Mouse (Mus musculus): ENCODE results near the gene Lurap1. TPM values are rescaled to one million over a fixed set of nuclear protein-coding genes. Genes with fewer than 3 reads are reported as not detected.

Lurap1 gene
- polyA plus RNA-seq, 1 experiment from 2014 or later = 2.3 TPM

- ATAC-seq (ENCODE audit: insufficient number of reproducible peaks, low FRiP score) = no peak
- no peaks in the 10 kb centered on the region for H3K36me3 ChIP-seq
- 0 out of 2 replicates have a peak, but pooled peaks cover 6% of the 10 kb centered on the region for H3K27me3 ChIP-seq (replicated peaks)
- WGBS = 70% methylated on average over 7 of the region's 7 CpGs
- H3K4me1 ChIP-seq (replicated peaks) = peaks cover 24% of the 10 kb centered on the region
- no peak overlapping the region for H3K27ac ChIP-seq (ENCODE audit: poor library complexity, severe bottlenecking)
- H3K9me3 ChIP-seq (replicated peaks) = no peaks in the 10 kb centered on the region
- H3K4me3 ChIP-seq = no peak overlapping the region
- H3K4me2 ChIP-seq = no peak overlapping the region
- H3K9ac ChIP-seq = no peak overlapping the region
These were observed 10.2 kb downstream of the Lurap1 start for GRCm38 (mm10) chr4:116140801-116141574.

GRCm38 (mm10) chr4:116137421-116137996 lies 13.6 kb downstream of the Lurap1 start:
- Histone ChIP-seq H3K9ac (no peak overlapping the region), H3K4me3 (no peak overlapping the region), H3K9me3 (replicated peaks) (no peaks in the 10 kb centered on the region), H3K4me2 (no peak overlapping the region), H3K4me1 (replicated peaks) (peaks cover 13% of the 10 kb centered on the region), H3K27me3 (replicated peaks) (no peaks in the 10 kb centered on the region), H3K36me3 (no peaks in the 10 kb centered on the region), H3K27ac (ENCODE audit: poor library complexity, severe bottlenecking) (no peak overlapping the region)
- ATAC-seq (ENCODE audit: insufficient number of reproducible peaks, low FRiP score) = no peak; the same call in 1 of the 2 replicates
- 38% methylated on average over 13 of the region's 13 CpGs for WGBS

- H3K4me2 ChIP-seq = no peak overlapping the region
- H3K9ac ChIP-seq = no peak overlapping the region
- H3K4me3 ChIP-seq = no peak overlapping the region
- WGBS = 46% methylated on average over 2 of the region's 2 CpGs
- H3K27ac ChIP-seq (ENCODE audit: poor library complexity, severe bottlenecking) = no peak overlapping the region
- 0 out of 2 replicates have a peak, but pooled peaks cover 3% of the 10 kb centered on the region for H3K36me3 ChIP-seq
- no peaks in the 10 kb centered on the region for H3K9me3 ChIP-seq (replicated peaks)
- H3K27me3 ChIP-seq (replicated peaks) = no peaks in the 10 kb centered on the region
- H3K4me1 ChIP-seq (replicated peaks) = 0 out of 2 replicates have a peak, but pooled peaks cover 9% of the 10 kb centered on the region
- ATAC-seq (ENCODE audit: insufficient number of reproducible peaks, low FRiP score) = no peak
These were observed 16.1 kb downstream of the Lurap1 start for GRCm38 (mm10) chr4:116134990-116135389.

GRCm38 (mm10) chr4:116133126-116133525 lies 18.0 kb downstream of the Lurap1 start:
- no peaks in the 10 kb centered on the region for H3K9me3 ChIP-seq (replicated peaks)
- no peak overlapping the region for H3K4me3 ChIP-seq
- H3K27me3 ChIP-seq (replicated peaks) = no peaks in the 10 kb centered on the region
- 0 out of 2 replicates have a peak, but pooled peaks cover 9% of the 10 kb centered on the region for H3K4me1 ChIP-seq (replicated peaks)
- H3K27ac ChIP-seq (ENCODE audit: poor library complexity, severe bottlenecking) = no peak overlapping the region
- 0 out of 2 replicates have a peak, but pooled peaks cover 3% of the 10 kb centered on the region for H3K36me3 ChIP-seq
- no peak overlapping the region for H3K4me2 ChIP-seq
- ATAC-seq (ENCODE audit: insufficient number of reproducible peaks, low FRiP score) = no peak
- H3K9ac ChIP-seq = no peak overlapping the region
- 79% methylated on average over 4 of the region's 4 CpGs for WGBS

- H3K27ac ChIP-seq (ENCODE audit: poor library complexity, severe bottlenecking) = no peak overlapping the region
- no peak for ATAC-seq (ENCODE audit: insufficient number of reproducible peaks, low FRiP score)
- H3K4me3 ChIP-seq = no peak overlapping the region
- H3K27me3 ChIP-seq (replicated peaks) = no peaks in the 10 kb centered on the region
- H3K4me2 ChIP-seq = no peak overlapping the region
- H3K9ac ChIP-seq = no peak overlapping the region
- no peaks in the 10 kb centered on the region for H3K9me3 ChIP-seq (replicated peaks)
- WGBS = 76% methylated on average over 6 of the region's 6 CpGs
- H3K4me1 ChIP-seq (replicated peaks) = peaks cover 8% of the 10 kb centered on the region
- H3K36me3 ChIP-seq = 0 out of 2 replicates have a peak, but pooled peaks cover 3% of the 10 kb centered on the region
These were observed 23.2 kb downstream of the Lurap1 start for GRCm38 (mm10) chr4:116127956-116128355.

- H3K9me3 ChIP-seq (replicated peaks) = no peaks in the 10 kb centered on the region
- H3K36me3 ChIP-seq = no peaks in the 10 kb centered on the region
- H3K4me2 ChIP-seq = no peak overlapping the region
- peaks cover 14% of the 10 kb centered on the region for H3K4me1 ChIP-seq (replicated peaks)
- ATAC-seq (ENCODE audit: insufficient number of reproducible peaks, low FRiP score) = no peak
- WGBS = 82% methylated on average over 4 of the region's 4 CpGs
- H3K27ac ChIP-seq (ENCODE audit: poor library complexity, severe bottlenecking) = no peak overlapping the region
- no peak overlapping the region for H3K9ac ChIP-seq
- no peak overlapping the region for H3K4me3 ChIP-seq
- H3K27me3 ChIP-seq (replicated peaks) = no peaks in the 10 kb centered on the region
These were observed 25.2 kb downstream of the Lurap1 start for GRCm38 (mm10) chr4:116125803-116126386.

GRCm38 (mm10) chr4:116123602-116124519 lies 27.3 kb downstream of the Lurap1 start, which contains the start of the genes Rad54l and Pomgnt1:
TSS of gene Rad54l (minus strand) at chr4:116123690.
TSS of gene Pomgnt1 (plus strand) at chr4:116123840.
- peak within 1 kb of the TSS; percentile 84 for H3K4me2 ChIP-seq
- peak; percentile 93 for ATAC-seq (ENCODE audit: insufficient number of reproducible peaks, low FRiP score)
- H3K27ac ChIP-seq (ENCODE audit: poor library complexity, severe bottlenecking) = peak within 1 kb of the TSS; percentile 65
- peak within 1 kb of the TSS; percentile 68 for H3K4me3 ChIP-seq
- H3K36me3 ChIP-seq = peaks cover 15% of the 10 kb centered on the region
- WGBS = 6% methylated on average over 24 of the region's 24 CpGs
- peak within 1 kb of the TSS; percentile 77 for H3K9ac ChIP-seq
- no peaks in the 10 kb centered on the region for H3K27me3 ChIP-seq (replicated peaks)
- H3K9me3 ChIP-seq (replicated peaks) = no peaks in the 10 kb centered on the region
- H3K4me1 ChIP-seq (replicated peaks) = peaks cover 14% of the 10 kb centered on the region

GRCm38 (mm10) chr4:116122762-116123161 lies 28.4 kb downstream of the Lurap1 start:
- 3% methylated on average over 1 of the region's 1 CpGs for WGBS
- H3K27ac ChIP-seq (ENCODE audit: poor library complexity, severe bottlenecking) = no peak overlapping the region
- peaks cover 22% of the 10 kb centered on the region for H3K36me3 ChIP-seq
- peaks cover 14% of the 10 kb centered on the region for H3K4me1 ChIP-seq (replicated peaks)
- peak overlapping the region; percentile 84 for H3K4me2 ChIP-seq
- ATAC-seq (ENCODE audit: insufficient number of reproducible peaks, low FRiP score) = no peak
- H3K9me3 ChIP-seq (replicated peaks) = no peaks in the 10 kb centered on the region
- peak overlapping the region; percentile 68 for H3K4me3 ChIP-seq
- no peaks in the 10 kb centered on the region for H3K27me3 ChIP-seq (replicated peaks)
- H3K9ac ChIP-seq = peak overlapping the region; percentile 67

GRCm38 (mm10) chr4:116111486-116111885 lies 39.7 kb downstream of the Lurap1 start:
- H3K36me3 ChIP-seq = peaks cover 48% of the 10 kb centered on the region
- no peaks in the 10 kb centered on the region for H3K9me3 ChIP-seq (replicated peaks)
- no peak overlapping the region for H3K4me3 ChIP-seq
- H3K4me1 ChIP-seq (replicated peaks) = no peaks in the 10 kb centered on the region
- WGBS = 89% methylated on average over 2 of the region's 2 CpGs
- H3K4me2 ChIP-seq = no peak overlapping the region
- no peaks in the 10 kb centered on the region for H3K27me3 ChIP-seq (replicated peaks)
- no peak overlapping the region for H3K27ac ChIP-seq (ENCODE audit: poor library complexity, severe bottlenecking)
- H3K9ac ChIP-seq = no peak overlapping the region
- no peak for ATAC-seq (ENCODE audit: insufficient number of reproducible peaks, low FRiP score)

- WGBS = 83% methylated on average over 6 of the region's 6 CpGs
- peaks cover 49% of the 10 kb centered on the region for H3K36me3 ChIP-seq
These were observed 40.4 kb downstream of the Lurap1 start for GRCm38 (mm10) chr4:116110695-116111094.

More at GRCm38 (mm10) chr4:116110695-116111094, 40.4 kb downstream of the Lurap1 start:
- Histone ChIP-seq H3K9me3 (replicated peaks) (no peaks in the 10 kb centered on the region), H3K9ac (no peak overlapping the region), H3K4me1 (replicated peaks) (no peaks in the 10 kb centered on the region), H3K4me2 (no peak overlapping the region), H3K27ac (ENCODE audit: poor library complexity, severe bottlenecking) (no peak overlapping the region), H3K4me3 (no peak overlapping the region), H3K27me3 (replicated peaks) (no peaks in the 10 kb centered on the region)
- ATAC-seq (ENCODE audit: insufficient number of reproducible peaks, low FRiP score) = no peak

All from heart, embryonic 12.5 days (tissue).